Mouse (Mus musculus) hindlimb bud, embryonic 11.5 days (tissue): ENCODE results near the gene Zbtb40.

Experiments
- DNase-seq: peaks from one replicate; pipeline ENCODE4 v3.0.0-alpha.2; 2012; ENCODE audit warnings: low read depth, low spot score; ENCODE audit errors: extremely low spot score

Gene Zbtb40

GRCm38 (mm10) chr4:136937344-136937743 lies 111.3 kb downstream of the Zbtb40 start:
- DNase-seq, result no peak

GRCm38 (mm10) chr4:136934746-136935613 lies 113.6 kb downstream of the Zbtb40 start:
- no peak for DNase-seq

GRCm38 (mm10) chr4:136930474-136930873 lies 118.1 kb downstream of the Zbtb40 start:
- DNase-seq, result no peak
